Mouse (Mus musculus): ENCODE results near the gene Nme9.
A peak's percentile ranks its signal among the peaks of the same experiment; 100 is the strongest.

Gene Nme9

DNA sequence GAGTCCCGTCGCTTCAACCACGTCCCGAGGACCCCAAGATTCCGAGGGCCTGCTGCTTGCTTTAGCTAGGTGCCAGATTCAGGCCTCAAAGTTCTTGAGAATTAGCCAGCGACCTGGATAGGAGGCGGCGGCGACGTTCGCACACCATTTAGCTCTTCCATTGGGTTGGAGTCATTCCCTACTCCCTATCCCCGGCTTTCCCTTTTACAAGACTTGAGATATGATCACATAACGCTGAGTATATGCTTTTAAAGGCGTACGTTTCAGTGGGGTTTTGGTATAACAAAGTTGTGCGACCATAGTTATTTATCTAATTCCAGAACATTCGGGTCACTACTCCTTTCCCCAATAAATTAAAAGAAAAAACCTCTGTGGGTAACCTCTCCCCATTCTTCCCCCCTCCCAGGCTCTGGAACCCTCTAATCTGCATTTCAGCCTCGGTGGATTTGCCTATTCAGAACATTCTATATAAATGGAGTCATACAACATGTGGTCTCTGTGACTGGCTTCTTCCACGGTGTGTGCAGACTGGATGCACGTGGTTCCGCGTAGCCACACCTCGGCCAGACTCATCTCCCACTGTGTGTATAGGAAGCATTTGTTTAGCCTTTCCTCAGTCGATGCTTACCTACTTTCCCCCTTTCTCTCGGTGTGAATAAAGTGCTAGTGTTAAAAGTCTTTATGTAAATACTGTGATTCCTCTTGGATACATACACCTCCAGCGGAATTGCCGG is 14.1 kb upstream of the Nme9 start, which contains the start of gene Mras:
Mras (minus strand) TSS at position 351 of the 734 bp plus-strand sequence.
- no peak for DNase-seq

- no peak for DNase-seq
Observed at GRCm38 (mm10) chr9:99437781-99438565, 13.3 kb upstream of the Nme9 start.

DNA sequence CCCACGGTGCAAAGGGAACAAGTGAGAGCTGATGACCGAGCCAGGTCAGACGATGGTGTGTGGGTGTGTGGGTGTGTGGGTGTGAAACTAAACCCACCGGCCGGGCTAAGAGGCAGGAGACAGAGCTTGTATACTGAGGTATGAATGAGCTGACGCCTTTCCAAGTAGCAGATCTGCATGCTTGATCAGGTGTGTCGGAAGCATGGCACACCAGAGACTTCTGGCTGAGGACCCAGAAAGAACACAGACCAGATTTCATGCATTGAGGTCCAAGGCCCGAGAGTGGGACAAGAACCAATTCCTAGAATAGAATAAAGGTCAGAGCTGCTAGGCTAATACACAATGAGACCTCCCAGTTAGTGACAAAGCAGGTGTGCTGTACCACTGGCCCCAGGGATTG is 12.2 kb upstream of the Nme9 start:
- DNase-seq: no peak

GRCm38 (mm10) chr9:99440941-99441340 is 10.3 kb upstream of the Nme9 start:
- peak; percentile 77 for DNase-seq

DNA sequence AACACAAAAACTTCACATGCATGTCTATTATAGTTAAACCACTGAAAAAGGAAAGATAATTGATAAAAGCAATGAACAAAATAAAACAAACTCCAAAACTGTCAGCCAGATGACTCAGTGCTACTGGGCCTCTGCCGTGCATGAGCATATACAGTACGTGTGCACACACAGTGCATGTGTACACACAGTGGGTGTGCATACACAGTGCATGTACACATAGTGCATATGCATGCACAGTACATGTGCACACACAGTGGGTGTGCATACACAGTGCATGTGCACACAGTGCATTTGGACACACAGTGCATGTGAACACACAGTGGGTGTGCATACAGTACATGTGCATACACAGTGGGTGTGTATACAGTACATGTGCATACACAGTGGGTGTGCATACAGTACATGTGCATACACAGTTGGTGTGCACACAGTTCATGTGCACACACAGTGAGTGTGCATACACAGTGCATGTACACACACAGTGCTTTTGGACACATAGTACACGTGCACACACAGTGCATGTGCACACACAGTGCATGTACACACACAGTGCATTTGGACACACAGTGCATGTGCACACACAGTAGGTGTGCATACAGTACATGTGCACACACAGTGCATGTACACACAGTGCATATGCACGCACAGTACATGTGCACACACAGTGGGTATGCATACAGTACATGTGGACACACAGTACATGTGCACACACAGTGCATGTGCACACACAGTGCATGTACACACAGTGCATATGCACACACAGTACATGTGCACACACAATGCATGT is 9.4 kb upstream of the Nme9 start:
- DNase-seq: no peak

GRCm38 (mm10) chr9:99444590-99445178 is 6.6 kb upstream of the Nme9 start:
- no peak for DNase-seq

DNA sequence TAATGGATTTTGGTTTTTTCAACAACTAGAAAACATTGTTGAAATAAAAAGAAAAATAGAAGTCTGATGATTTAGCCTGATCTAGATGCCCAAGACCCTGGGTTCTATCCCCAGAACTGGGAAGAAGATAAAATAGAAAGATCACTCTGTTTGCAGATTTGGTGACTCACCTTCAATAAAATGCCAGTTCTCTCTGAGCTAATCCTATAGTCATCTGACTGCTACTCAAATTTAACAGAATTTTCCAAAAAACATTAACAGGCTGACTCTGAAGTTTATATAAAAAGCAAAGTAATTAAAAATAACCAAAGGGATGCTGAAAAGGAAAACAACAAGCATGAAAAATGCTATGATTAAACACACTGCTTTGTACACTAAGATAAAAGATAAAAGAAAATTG is 5.0 kb upstream of the Nme9 start:
- no peak for DNase-seq

GRCm38 (mm10) chr9:99447323-99447722 is 4.0 kb upstream of the Nme9 start:
- DNase-seq: no peak

GRCm38 (mm10) chr9:99449886-99450647 is 1.2 kb upstream of the Nme9 start:
- DNase-seq: no peak

- DNase-seq: no peak
Observed at GRCm38 (mm10) chr9:99454211-99454610, 2.9 kb downstream of the Nme9 start.

DNA sequence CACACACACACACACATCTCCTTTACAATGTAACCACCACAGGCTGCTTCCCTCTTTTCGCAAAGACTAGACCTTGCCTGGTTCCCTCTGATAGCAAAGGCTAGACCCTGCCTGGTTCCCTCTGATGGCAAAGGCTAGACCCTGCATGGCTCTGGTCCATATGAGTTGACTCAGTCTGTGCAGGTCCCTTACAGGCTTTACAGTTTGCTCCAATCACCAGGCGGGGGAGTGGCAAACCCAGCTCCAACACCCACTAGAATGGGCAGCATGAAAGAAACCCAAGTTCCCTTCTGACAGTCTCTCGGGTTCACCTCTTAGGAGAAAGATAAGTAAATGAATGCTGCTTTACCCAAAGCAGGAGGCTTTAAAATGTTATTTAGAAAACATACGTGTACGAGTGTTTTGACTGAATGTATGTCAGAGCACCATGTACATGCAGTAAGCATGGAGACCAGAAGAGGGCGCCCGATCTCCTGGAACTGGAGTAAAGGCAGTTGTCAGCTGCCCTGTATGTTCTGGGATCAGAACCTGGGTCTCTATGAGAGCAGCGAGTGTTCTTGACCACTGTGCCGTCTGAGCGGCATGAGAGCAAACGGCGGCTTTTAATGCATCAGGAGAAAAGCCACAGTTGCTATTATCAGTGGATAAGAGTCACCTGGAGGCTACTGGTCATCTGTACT is 7.4 kb downstream of the Nme9 start:
- no peak for DNase-seq

DNA sequence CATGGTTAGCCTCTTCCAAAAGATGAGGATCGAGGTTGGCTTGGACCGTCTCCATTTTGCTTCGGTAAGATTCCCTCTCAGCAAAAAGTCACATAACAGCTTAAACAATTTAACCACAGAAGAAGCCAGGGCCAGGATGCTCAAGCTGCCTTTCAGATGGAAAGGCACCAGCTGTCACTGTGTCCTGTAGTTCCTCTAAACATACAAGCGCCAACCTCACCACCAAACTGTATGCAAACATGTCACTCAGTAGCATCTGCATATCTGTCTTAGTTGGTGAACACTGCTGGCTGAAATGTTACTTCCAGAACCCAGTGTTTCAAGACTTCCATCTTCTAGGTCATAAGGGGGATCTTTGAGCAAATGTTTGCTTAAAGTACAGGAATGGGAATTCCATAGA is 8.5 kb downstream of the Nme9 start:
- no peak for DNase-seq

- no peak for DNase-seq
Observed at GRCm38 (mm10) chr9:99464876-99465275, 13.6 kb downstream of the Nme9 start.

DNA sequence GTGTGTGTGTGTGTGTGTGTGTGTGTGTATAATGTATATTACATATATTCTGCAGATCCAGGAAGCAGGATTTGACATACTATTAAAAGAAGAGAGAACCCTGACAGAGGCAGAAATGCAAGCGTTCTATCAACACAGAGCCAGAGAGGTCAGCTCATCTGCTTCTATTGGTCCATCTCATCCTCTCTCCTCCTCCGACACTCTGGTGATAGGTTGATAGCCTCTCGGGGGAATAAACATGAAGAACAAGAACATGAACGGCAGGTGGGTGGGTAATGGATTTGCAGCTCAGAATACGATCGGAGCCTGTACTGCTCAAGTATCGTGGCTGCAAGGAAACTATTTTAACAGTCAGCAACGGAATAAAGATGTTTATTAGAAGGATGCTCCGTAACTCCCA is 17.3 kb downstream of the Nme9 start:
- no peak for DNase-seq

GRCm38 (mm10) chr9:99469681-99470273 is 18.5 kb downstream of the Nme9 start:
- no peak for DNase-seq

DNA sequence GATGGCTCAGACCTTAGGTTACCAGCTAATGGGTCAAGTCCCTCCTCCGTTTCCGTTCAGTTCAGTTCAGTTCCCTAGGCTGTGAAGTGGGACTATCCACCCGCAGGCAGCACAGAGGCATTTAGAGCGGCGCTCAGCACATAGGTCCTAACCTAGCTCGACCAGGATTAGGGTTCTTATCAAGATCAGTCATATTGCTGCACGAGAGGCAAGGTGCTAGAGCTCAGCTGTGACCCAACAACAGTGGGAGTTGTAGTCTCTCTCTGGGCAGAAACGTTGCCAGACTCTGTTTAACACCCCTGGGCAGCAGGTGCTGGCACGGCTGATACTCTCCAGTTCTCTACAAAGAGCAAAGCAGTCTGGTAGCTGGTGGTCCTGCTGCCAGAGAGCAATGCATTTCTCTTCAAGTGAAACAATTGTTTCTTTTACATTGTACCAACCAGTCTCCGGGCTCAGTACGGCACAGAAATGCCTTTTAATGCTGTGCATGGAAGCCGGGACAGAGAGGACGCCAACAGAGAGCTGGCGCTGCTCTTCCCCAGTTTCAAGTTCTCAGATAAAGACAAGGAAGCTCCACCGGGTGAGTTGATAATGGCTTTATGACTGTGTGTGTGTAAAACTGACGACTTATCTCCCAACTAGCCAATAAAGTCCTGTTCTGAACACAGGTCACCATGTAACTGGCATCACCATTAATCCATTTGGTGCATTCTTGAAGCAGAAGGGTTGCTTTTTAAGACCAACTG is 19.2 kb downstream of the Nme9 start:
- no peak for DNase-seq

DNA sequence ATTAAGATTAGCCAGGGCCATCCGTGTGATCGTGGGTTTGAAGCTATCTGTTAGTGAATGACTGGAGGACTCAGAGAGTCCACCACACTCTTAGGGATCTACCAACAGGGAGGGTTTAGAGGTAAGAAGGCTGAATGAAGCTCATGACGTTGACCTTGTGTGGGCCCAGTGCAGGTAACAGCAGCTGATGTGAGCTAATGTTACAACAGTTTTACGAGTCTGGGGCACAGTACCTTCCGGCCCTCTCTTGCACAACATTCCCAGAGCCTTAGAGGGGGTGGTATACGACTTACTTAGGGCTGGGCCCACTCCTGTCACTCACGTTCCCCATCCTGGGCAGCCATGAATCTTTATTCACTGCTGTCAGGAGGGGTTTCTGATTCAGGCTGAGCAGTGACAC is 20.1 kb downstream of the Nme9 start:
- no peak for DNase-seq

DNA sequence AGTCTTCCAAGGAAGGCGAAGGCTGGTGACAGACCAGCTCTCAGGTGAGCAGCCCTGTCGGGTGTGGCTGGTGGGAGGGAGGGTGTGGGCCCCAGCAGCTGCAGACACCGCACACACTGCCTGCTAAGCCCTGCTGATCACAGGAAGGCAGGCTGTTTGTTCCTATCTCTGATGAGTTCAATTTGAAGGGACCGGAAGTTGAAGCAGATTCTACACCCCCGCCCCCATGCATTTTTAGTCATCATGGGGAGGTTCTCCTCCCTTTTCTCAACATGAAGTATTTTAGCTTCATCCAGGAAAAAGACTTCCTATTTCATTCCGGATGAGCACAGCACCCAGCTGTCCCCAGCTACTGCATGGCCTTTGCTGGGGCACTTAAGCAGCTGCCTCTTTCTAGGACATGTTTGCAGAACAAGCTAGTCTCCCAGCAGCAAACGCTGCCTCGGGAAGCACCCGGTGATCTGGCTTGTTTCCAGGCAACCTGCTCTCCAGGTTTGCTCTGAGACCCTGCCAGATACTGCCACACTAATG is 28.0 kb downstream of the Nme9 start:
- peak; percentile 38 for DNase-seq

DNA sequence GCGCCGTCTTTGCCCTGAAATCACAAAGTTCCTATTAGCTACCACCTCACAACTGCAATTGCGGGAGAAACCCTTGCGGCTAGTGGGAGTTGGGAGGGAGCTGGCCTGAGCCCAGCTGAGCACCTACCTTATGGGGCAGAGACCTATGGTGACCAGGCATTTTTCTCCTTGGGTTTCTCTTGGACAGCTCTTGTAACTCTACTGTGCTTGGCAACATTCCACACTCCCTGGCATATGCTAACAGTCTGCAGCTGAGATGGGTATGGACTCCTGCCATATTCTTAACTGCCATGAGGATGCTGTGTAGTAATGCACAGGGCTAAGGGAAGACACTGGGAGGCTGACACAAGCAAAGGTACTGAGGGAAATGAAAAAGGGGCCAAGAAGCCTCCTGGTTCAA is 29.5 kb downstream of the Nme9 start:
- no peak for DNase-seq

GRCm38 (mm10) chr9:99483191-99483590 is 31.9 kb downstream of the Nme9 start:
- no peak for DNase-seq
